Mouse (Mus musculus) heart, embryonic 11.5 days (tissue): ENCODE data around the gene Dynlrb2. TPM values are rescaled to one million over a fixed set of nuclear protein-coding genes. Genes with fewer than 3 reads are reported as not detected.

ENCODE experiments used
- ATAC-seq: fragments of 200-750 bp; cut with Nextera tagmentation; replicated peaks from 2 replicates; pipeline ENCODE4 v1.8.0; 2017; ENCODE audit warnings: moderate library complexity; ENCODE audit not compliant: insufficient number of reproducible peaks, low FRiP score, low TSS enrichment
- H3K27ac ChIP-seq: fragments of 300-500 bp; sonication (generic); 2 replicates; pipeline ENCODE4 v1.5.1; 2014; ENCODE audit warnings: mild to moderate bottlenecking, low read depth, low read length
- H3K27me3 ChIP-seq: fragments of 300-500 bp; sonication (generic); 2 replicates; pipeline ENCODE4 v1.6.1; 2014; ENCODE audit warnings: mild to moderate bottlenecking, low read length, mixed read lengths; ENCODE audit not compliant: control insufficient read depth, insufficient read depth
- H3K36me3 ChIP-seq: fragments of 300-500 bp; sonication (generic); 2 replicates; pipeline ENCODE4 v1.6.1; 2014; ENCODE audit warnings: mild to moderate bottlenecking, low read length, moderate library complexity, mixed read lengths; ENCODE audit not compliant: control insufficient read depth, insufficient read depth
- H3K4me1 ChIP-seq: fragments of 300-500 bp; sonication (generic); 2 replicates; pipeline ENCODE4 v1.6.1; 2014; ENCODE audit warnings: low read length; ENCODE audit not compliant: control insufficient read depth, insufficient read depth
- H3K4me2 ChIP-seq: fragments of 300-500 bp; sonication (generic); 2 replicates; pipeline ENCODE4 v1.6.1; 2014; ENCODE audit warnings: mild to moderate bottlenecking, moderate library complexity
- H3K4me3 ChIP-seq: fragments of 300-500 bp; sonication (generic); 2 replicates; pipeline ENCODE4 v1.5.1; 2014; ENCODE audit warnings: low read depth, low read length
- H3K9ac ChIP-seq: fragments of 300-500 bp; sonication (generic); 2 replicates; pipeline ENCODE4 v1.6.1; 2014; ENCODE audit warnings: mild to moderate bottlenecking, low read depth, low read length, moderate library complexity
- H3K9me3 ChIP-seq: fragments of 300-500 bp; sonication (generic); replicated peaks from 2 replicates; pipeline ENCODE4 v1.6.1; 2016; ENCODE audit warnings: low read length; ENCODE audit not compliant: control insufficient read depth
- WGBS: fragments of 180-500 bp; shearing (Covaris S2); extraction: QIAGEN DNeasy Blood & Tissue Kit; methylation state at CpG from one replicate; pipeline ENCODE4 v1.1.7; 2014; ENCODE audit not compliant: insufficient replicate concordance; 5-methylcytosine and 5-hydroxymethylcytosine counted together
- polyA plus RNA-seq: library from polyadenylated mRNA; unstranded; fragments of >200 nt; fragmentation: Nextera tagmentation; extraction: Ambion mirVana; gene quantifications from 2 replicates; pipeline ENCODE4 v1.2.1, GENCODE M21; 2014

Gene Dynlrb2
- polyA plus RNA-seq, 1 experiment from 2014 or later = not detected

GRCm38 (mm10) chr8:116484087-116484486, 20.7 kb upstream of the Dynlrb2 start:
- Histone ChIP-seq H3K4me1 (no peaks in the 10 kb centered on the region), H3K27me3 (no peaks in the 10 kb centered on the region), H3K4me2 (no peak overlapping the region), H3K9ac (no peak overlapping the region), H3K4me3 (no peak overlapping the region), H3K27ac (no peak overlapping the region), H3K36me3 (no peaks in the 10 kb centered on the region), H3K9me3 (no peaks in the 10 kb centered on the region)
- no peak for ATAC-seq
- 23% methylated on average over 2 of the region's 2 CpGs for WGBS

GRCm38 (mm10) chr8:116488546-116488945, 16.2 kb upstream of the Dynlrb2 start:
- H3K27ac ChIP-seq = no peak overlapping the region
- no peaks in the 10 kb centered on the region for H3K36me3 ChIP-seq
- no peaks in the 10 kb centered on the region for H3K9me3 ChIP-seq
- H3K9ac ChIP-seq = no peak overlapping the region
- ATAC-seq = no peak
- 76% methylated on average over 2 of the region's 2 CpGs for WGBS
- no peaks in the 10 kb centered on the region for H3K27me3 ChIP-seq
- no peaks in the 10 kb centered on the region for H3K4me1 ChIP-seq
- H3K4me3 ChIP-seq = no peak overlapping the region
- no peak overlapping the region for H3K4me2 ChIP-seq

DNA sequence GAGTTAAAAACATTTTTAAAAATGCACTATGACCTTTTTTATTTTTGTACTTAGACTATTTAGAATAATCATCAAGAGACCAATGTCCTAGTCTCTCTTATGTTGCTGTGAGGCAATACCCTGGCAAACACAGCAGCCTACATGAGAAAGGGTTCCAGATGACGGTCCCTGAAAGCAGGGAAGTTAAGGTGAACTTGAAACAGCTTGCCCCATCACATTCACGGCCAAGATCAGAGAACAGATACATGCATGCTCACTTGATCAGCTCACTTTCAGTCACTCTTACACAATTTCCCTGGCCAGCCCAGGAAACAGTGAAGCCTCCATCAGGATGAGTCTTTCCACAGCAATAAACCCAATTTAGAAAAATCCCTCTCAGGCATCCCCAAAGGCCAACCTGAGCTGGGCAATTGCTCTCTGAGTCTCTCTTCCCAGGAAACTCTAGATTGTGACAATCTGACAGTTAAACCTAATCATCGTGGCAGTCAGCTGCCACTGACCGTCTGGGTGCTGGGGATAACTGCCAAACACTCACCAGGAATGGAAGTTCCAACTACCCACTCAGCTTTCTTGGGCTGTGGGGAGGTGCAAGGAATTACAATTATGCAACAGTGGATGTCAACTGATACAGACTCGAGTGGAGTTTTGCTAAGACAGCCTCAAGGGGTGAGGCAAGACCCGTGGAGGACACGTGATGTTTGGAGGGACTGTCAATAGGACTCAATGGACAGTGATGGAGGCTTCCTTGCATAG, 4.5 kb upstream of the Dynlrb2 start:
- ATAC-seq = no peak
- no peak overlapping the region for H3K9ac ChIP-seq
- H3K4me3 ChIP-seq = no peak overlapping the region
- H3K4me1 ChIP-seq = no peaks in the 10 kb centered on the region; the same call in 1 of the 2 replicates
- H3K36me3 ChIP-seq = no peaks in the 10 kb centered on the region
- no peaks in the 10 kb centered on the region for H3K27me3 ChIP-seq
- no peaks in the 10 kb centered on the region for H3K9me3 ChIP-seq
- WGBS = 76% methylated on average over 7 of the region's 7 CpGs
- no peak overlapping the region for H3K27ac ChIP-seq
- H3K4me2 ChIP-seq = no peak overlapping the region

GRCm38 (mm10) chr8:116508721-116509120, 3.9 kb downstream of the Dynlrb2 start:
- 54% methylated on average over 5 of the region's 5 CpGs for WGBS
- no peaks in the 10 kb centered on the region; the same call in 1 of the 2 replicates for H3K4me1 ChIP-seq
- H3K27ac ChIP-seq = no peak overlapping the region

DNA sequence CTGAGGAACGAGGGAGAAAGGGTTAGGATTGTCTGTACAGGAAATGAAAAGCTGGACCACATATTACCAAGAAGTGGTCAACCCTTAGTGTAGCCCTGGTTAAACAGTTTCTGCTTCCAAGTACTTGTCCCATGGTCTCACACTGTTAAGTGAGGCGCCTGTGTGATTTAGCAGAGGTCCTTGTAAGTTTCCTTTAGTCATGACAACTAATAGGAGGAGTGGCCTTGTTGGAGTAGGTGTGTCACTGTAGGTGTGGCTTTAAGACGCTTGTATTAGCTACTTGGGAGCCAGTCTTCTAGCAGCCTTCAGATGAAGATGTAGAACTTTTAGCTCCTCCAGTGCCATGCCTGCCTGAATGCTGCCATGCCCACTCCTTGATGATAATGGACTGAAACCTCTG, 4.5 kb downstream of the Dynlrb2 start:
- Histone ChIP-seq H3K4me2 (no peak overlapping the region), H3K36me3 (no peaks in the 10 kb centered on the region), H3K4me1 (no peaks in the 10 kb centered on the region; the same call in 1 of the 2 replicates), H3K27ac (no peak overlapping the region), H3K9ac (no peak overlapping the region), H3K4me3 (no peak overlapping the region), H3K27me3 (no peaks in the 10 kb centered on the region), H3K9me3 (no peaks in the 10 kb centered on the region)
- ATAC-seq = no peak
- WGBS = 59% methylated on average over 3 of the region's 3 CpGs

More at GRCm38 (mm10) chr8:116508721-116509120, 3.9 kb downstream of the Dynlrb2 start:
- Histone ChIP-seq H3K9ac (no peak overlapping the region), H3K4me2 (no peak overlapping the region), H3K27me3 (no peaks in the 10 kb centered on the region), H3K36me3 (no peaks in the 10 kb centered on the region), H3K4me3 (no peak overlapping the region), H3K9me3 (no peaks in the 10 kb centered on the region)
- ATAC-seq = no peak

DNA sequence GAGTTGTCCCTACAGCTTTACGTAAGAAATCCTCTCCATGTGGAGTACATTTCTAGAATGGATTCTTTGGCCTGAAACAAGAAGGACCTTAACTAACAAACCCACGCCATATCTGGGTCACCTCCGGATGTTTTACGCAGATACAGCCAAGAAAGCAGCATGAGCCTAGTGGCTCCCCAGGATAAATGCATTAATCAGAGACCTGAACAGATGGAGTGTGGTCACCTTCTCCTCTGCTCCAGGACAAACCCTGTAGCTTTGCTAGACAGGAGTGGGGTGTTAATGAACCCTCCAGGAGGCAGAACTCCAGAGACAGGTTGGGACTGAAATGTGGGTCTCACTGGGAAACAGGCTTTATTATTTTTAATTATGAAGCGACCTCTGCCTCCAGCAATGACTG, 14.9 kb downstream of the Dynlrb2 start:
- Histone ChIP-seq H3K4me3 (no peak overlapping the region), H3K9ac (no peak overlapping the region), H3K4me1 (no peaks in the 10 kb centered on the region), H3K36me3 (no peaks in the 10 kb centered on the region), H3K9me3 (peaks cover 13% of the 10 kb centered on the region), H3K27me3 (no peaks in the 10 kb centered on the region), H3K4me2 (no peak overlapping the region), H3K27ac (no peak overlapping the region)
- WGBS = 80% methylated on average over 5 of the region's 5 CpGs
- no peak for ATAC-seq

- Histone ChIP-seq H3K4me2 (no peak overlapping the region), H3K4me1 (no peaks in the 10 kb centered on the region), H3K9me3 (peaks cover 13% of the 10 kb centered on the region), H3K27ac (no peak overlapping the region), H3K9ac (no peak overlapping the region), H3K4me3 (no peak overlapping the region), H3K27me3 (no peaks in the 10 kb centered on the region), H3K36me3 (no peaks in the 10 kb centered on the region)
- no peak for ATAC-seq
- 79% methylated on average over 4 of the region's 4 CpGs for WGBS
Measured at GRCm38 (mm10) chr8:116521208-116521607, 16.4 kb downstream of the Dynlrb2 start.

GRCm38 (mm10) chr8:116521641-116522040, 16.9 kb downstream of the Dynlrb2 start:
- Histone ChIP-seq H3K9me3 (peaks cover 9% of the 10 kb centered on the region), H3K4me3 (no peak overlapping the region), H3K4me2 (no peak overlapping the region), H3K9ac (no peak overlapping the region), H3K4me1 (no peaks in the 10 kb centered on the region), H3K27me3 (no peaks in the 10 kb centered on the region), H3K27ac (no peak overlapping the region), H3K36me3 (no peaks in the 10 kb centered on the region)
- WGBS = 73% methylated on average over 3 of the region's 3 CpGs
- no peak for ATAC-seq
